Mouse (Mus musculus): ENCODE measurements at regions not wholly inside any gene's neighbourhood (a gene's known extent, or its start where the extent isn't known, plus 50 kb on each side); places are given as distances from the start of the nearest gene placed in this dataset.

DNA sequence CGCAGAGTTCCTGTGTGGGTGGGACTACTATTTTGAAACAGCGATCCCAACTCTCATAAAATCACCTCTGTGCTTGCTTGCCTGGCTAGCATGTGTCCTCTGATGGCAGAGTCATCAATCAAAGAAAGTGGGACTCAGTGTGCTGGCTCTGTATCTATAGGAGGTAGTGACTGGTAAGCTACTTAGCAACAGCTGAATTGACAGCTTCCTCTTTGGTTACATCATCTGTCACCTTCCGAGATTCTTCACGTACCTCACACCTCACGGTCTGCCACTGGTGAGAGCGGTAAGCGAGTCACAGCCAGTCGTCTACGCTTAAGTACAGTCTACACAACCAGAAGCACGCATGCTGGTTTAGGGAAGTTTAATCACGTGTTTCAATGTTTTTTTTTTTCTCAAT lies 159.5 kb downstream of the Gm11077 start:
- no peaks in the 10 kb centered on the region for H3K36me3 ChIP-seq (ENCODE audit: control insufficient read depth, insufficient read depth, low read length, poor library complexity, severe bottlenecking)
- H3K27me3 ChIP-seq (ENCODE audit: control insufficient read depth, insufficient read depth, low read length, poor library complexity, severe bottlenecking) = no peaks in the 10 kb centered on the region
- DNase-seq (ENCODE audit: low read depth, low spot score) = no peak

- Histone ChIP-seq H3K27me3 (ENCODE audit: control insufficient read depth, insufficient read depth, low read length, poor library complexity, severe bottlenecking) (no peaks in the 10 kb centered on the region), H3K36me3 (ENCODE audit: control insufficient read depth, insufficient read depth, low read length, poor library complexity, severe bottlenecking) (no peaks in the 10 kb centered on the region)
- no peak for DNase-seq (ENCODE audit: low read depth, low spot score)
These were observed 161.0 kb downstream of the Gm11077 start for GRCm38 (mm10) chr6:140890060-140890459.

- Histone ChIP-seq H3K27me3 (ENCODE audit: control insufficient read depth, insufficient read depth, low read length, poor library complexity, severe bottlenecking) (no peaks in the 10 kb centered on the region), H3K36me3 (ENCODE audit: control insufficient read depth, insufficient read depth, low read length, poor library complexity, severe bottlenecking) (no peaks in the 10 kb centered on the region)
- DNase-seq (ENCODE audit: low read depth, low spot score) = no peak
These were observed 161.5 kb downstream of the Gm11077 start for GRCm38 (mm10) chr6:140890591-140890990.

- Histone ChIP-seq H3K36me3 (ENCODE audit: control insufficient read depth, insufficient read depth, low read length, poor library complexity, severe bottlenecking) (no peaks in the 10 kb centered on the region), H3K27me3 (ENCODE audit: control insufficient read depth, insufficient read depth, low read length, poor library complexity, severe bottlenecking) (no peaks in the 10 kb centered on the region)
- no peak for DNase-seq (ENCODE audit: low read depth, low spot score)
These were observed 165.4 kb downstream of the Gm11077 start for GRCm38 (mm10) chr6:140894467-140894866.

- Histone ChIP-seq H3K27me3 (ENCODE audit: control insufficient read depth, insufficient read depth, low read length, poor library complexity, severe bottlenecking) (no peaks in the 10 kb centered on the region), H3K36me3 (ENCODE audit: control insufficient read depth, insufficient read depth, low read length, poor library complexity, severe bottlenecking) (no peaks in the 10 kb centered on the region)
- DNase-seq (ENCODE audit: low read depth, low spot score) = no peak
These were observed 166.4 kb downstream of the Gm11077 start for GRCm38 (mm10) chr6:140895441-140895840.

- no peaks in the 10 kb centered on the region for H3K27me3 ChIP-seq (ENCODE audit: control insufficient read depth, insufficient read depth, low read length, poor library complexity, severe bottlenecking)
- H3K36me3 ChIP-seq (ENCODE audit: control insufficient read depth, insufficient read depth, low read length, poor library complexity, severe bottlenecking) = no peaks in the 10 kb centered on the region
- no peak for DNase-seq (ENCODE audit: low read depth, low spot score)
These were observed 168.0 kb downstream of the Gm11077 start for GRCm38 (mm10) chr6:140897111-140897510.

DNA sequence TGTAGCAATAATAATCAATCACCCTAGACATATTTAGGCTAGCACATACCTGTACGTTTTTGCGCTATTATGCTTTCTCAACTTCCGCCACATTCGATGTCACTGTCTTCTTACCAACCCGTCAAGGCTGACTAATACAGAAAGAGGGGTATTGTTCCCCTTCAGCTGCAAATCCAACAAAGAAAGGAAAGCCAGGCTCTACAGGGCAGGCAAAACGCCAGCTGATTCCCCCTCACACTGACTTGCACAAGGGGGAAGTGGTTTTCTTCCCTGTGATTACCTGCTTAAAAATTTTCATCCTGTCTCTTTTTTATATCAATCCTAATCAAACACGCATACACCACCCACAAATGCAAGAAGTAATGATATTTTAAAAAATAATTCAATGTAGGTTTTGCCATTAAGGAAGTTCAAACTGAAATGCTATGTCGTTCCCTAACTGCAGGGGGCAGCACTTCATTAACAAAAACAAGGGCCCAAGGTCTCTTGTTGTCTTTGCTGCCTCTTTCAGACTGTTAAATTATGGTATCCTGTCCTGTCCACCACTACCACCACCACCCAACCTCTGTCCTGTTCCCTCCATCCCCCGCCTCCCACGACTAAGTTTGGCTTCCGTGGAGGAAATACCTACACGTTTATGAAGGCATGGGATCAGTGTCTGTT lies 195.4 kb downstream of the Gm11077 start:
- Histone ChIP-seq H3K27me3 (ENCODE audit: control insufficient read depth, insufficient read depth, low read length, poor library complexity, severe bottlenecking) (no peaks in the 10 kb centered on the region), H3K36me3 (ENCODE audit: control insufficient read depth, insufficient read depth, low read length, poor library complexity, severe bottlenecking) (no peaks in the 10 kb centered on the region)
- DNase-seq (ENCODE audit: low read depth, low spot score) = peak; percentile 2

DNA sequence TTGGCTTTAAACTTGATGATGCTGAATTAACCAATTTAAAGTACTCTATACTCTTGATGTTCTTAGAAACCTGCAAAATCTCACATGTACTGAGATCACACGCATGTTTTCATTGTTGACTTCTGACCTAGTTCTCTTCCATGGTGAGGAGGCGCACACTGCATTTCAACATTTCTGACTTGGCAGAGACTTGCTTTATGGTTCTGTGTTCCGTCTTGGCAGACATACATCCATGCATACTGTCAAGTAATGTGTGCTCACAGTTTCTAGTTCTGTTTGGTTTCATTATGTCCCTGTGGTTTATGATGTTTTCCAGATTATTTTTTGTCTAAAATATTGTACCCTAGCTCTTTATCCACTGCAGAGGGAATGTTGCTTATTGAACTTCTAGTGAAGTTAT lies 198.5 kb downstream of the Gm11077 start:
- H3K27me3 ChIP-seq (ENCODE audit: control insufficient read depth, insufficient read depth, low read length, poor library complexity, severe bottlenecking) = no peaks in the 10 kb centered on the region
- H3K36me3 ChIP-seq (ENCODE audit: control insufficient read depth, insufficient read depth, low read length, poor library complexity, severe bottlenecking) = no peaks in the 10 kb centered on the region
- DNase-seq (ENCODE audit: low read depth, low spot score) = no peak

GRCm38 (mm10) chr6:140934286-140934685 lies 205.2 kb downstream of the Gm11077 start:
- Histone ChIP-seq H3K36me3 (ENCODE audit: control insufficient read depth, insufficient read depth, low read length, poor library complexity, severe bottlenecking) (no peaks in the 10 kb centered on the region), H3K27me3 (ENCODE audit: control insufficient read depth, insufficient read depth, low read length, poor library complexity, severe bottlenecking) (no peaks in the 10 kb centered on the region)
- no peak for DNase-seq (ENCODE audit: low read depth, low spot score)

GRCm38 (mm10) chr6:140938025-140938424 lies 208.9 kb downstream of the Gm11077 start:
- Histone ChIP-seq H3K36me3 (ENCODE audit: control insufficient read depth, insufficient read depth, low read length, poor library complexity, severe bottlenecking) (no peaks in the 10 kb centered on the region), H3K27me3 (ENCODE audit: control insufficient read depth, insufficient read depth, low read length, poor library complexity, severe bottlenecking) (no peaks in the 10 kb centered on the region)
- no peak for DNase-seq (ENCODE audit: low read depth, low spot score)

DNA sequence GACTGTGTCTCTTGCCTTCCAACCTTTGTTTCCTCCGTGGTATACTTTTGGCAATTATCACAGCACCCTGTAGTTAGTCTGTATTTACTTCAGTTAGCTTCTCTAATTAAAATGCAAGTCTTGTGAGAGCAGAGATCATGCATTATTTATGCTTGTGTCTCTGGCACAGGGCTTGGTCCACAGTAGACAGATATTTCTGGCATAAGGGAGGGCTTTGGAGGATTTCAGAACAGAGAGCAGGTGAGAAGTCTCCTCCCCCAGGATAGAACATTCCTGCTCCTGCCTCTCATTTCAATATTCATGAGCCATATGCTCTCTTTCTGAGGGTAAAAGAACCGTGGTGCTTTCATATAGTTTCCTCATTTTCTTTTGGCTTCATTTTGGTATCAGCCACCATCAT lies 217.6 kb downstream of the Gm11077 start:
- no peak for DNase-seq (ENCODE audit: low read depth, low spot score)
- H3K27me3 ChIP-seq (ENCODE audit: control insufficient read depth, insufficient read depth, low read length, poor library complexity, severe bottlenecking) = no peaks in the 10 kb centered on the region
- H3K36me3 ChIP-seq (ENCODE audit: control insufficient read depth, insufficient read depth, low read length, poor library complexity, severe bottlenecking) = no peaks in the 10 kb centered on the region

DNA sequence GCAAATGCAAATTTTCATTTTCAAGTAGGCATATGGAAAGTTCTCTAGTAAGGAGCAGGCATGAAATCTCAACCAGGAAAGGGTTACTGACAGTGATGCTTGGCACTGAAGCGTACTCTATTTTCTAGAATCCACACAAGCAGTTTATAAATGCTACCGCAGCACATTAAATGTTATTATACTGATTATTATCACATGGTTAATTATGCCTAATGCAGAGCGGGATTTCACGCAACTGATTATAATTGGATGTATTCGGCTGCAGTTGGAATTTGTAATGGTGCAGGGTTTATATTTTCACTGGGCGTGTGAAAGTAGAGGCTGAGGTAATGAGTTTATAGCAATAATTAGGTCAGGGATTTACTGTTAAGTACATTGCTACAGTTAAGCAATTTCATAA lies 221.4 kb downstream of the Gm11077 start:
- Histone ChIP-seq H3K27me3 (ENCODE audit: control insufficient read depth, insufficient read depth, low read length, poor library complexity, severe bottlenecking) (no peaks in the 10 kb centered on the region), H3K36me3 (ENCODE audit: control insufficient read depth, insufficient read depth, low read length, poor library complexity, severe bottlenecking) (no peaks in the 10 kb centered on the region)
- no peak for DNase-seq (ENCODE audit: low read depth, low spot score)

DNA sequence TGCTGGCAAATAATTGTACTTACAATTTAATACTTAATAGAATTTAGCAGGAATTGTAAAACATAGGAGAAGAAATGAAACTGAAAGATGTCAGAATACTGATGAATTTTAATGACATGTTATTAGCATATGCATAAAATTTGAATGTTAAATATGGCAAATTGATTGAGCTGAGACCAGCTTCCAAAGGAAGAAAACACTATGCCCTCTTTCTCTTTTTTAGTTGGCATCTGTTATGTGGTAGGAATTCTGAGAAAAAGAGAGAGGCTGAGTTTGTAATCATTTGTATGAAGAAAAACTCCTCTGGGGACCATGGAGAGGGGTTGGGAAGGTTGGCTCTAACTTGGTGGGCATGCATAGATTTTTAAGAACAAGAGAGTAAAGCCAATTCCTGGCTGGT lies 224.2 kb downstream of the Gm11077 start:
- DNase-seq (ENCODE audit: low read depth, low spot score) = no peak
- no peaks in the 10 kb centered on the region for H3K27me3 ChIP-seq (ENCODE audit: control insufficient read depth, insufficient read depth, low read length, poor library complexity, severe bottlenecking)
- no peaks in the 10 kb centered on the region for H3K36me3 ChIP-seq (ENCODE audit: control insufficient read depth, insufficient read depth, low read length, poor library complexity, severe bottlenecking)

DNA sequence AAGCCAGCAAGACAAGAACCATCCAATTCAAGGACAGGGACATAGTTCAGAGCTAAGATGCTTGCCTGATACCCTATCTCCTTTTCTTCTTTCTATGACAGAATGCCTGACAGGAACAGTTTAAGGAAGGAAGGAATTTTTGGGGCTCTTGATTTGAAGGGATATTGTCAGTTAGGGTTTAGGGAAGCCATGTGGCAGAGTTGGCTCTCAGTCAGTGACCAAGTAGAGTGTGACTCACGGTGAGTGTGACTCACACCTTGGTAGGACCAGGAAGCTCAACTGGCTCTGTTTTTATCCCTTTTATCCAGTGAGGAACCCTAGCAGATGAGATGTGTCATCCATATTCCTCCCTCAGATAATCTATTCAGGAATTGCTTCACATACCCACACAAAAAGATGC lies 224.6 kb downstream of the Gm11077 start:
- Histone ChIP-seq H3K27me3 (ENCODE audit: control insufficient read depth, insufficient read depth, low read length, poor library complexity, severe bottlenecking) (no peaks in the 10 kb centered on the region), H3K36me3 (ENCODE audit: control insufficient read depth, insufficient read depth, low read length, poor library complexity, severe bottlenecking) (no peaks in the 10 kb centered on the region)
- DNase-seq (ENCODE audit: low read depth, low spot score) = no peak

DNA sequence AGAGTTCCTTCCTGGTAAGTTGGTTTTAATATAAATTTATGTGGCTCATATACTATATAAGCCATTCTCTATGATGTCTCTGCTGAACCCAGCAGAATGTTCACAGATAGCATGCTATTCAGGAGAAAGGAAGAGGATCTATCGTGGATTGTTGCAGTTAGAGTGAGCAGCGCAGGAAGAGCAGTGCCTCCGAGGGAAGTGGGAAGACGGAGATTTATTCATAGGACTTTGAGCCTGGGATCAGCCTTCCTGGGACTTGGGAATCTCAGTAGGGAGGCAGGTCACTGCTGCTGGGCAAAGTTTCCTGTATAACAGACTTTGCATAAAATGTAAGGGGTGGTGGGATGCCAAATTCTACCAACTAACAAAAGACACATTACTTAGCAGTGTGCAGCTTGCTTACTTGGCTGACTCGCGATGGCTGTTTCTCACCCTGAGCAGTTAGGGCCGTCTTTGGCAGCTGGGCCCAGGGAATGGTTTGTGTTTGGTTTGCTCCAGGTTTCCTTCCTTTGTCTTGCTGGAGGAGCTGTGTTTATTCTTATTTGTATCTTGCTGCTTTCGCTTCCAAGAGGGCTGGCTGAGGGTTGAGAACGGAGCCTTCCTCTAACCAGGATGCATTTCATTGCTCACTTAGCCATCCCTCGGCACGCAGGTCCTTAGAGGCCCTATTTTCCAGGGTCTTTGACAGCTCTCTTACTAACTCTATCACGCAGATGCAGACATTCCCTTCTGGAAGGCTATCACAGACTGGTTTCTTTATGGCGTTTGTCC lies 226.9 kb downstream of the Gm11077 start:
- no peak for DNase-seq (ENCODE audit: low read depth, low spot score)
- no peaks in the 10 kb centered on the region for H3K27me3 ChIP-seq (ENCODE audit: control insufficient read depth, insufficient read depth, low read length, poor library complexity, severe bottlenecking)
- H3K36me3 ChIP-seq (ENCODE audit: control insufficient read depth, insufficient read depth, low read length, poor library complexity, severe bottlenecking) = no peaks in the 10 kb centered on the region

DNA sequence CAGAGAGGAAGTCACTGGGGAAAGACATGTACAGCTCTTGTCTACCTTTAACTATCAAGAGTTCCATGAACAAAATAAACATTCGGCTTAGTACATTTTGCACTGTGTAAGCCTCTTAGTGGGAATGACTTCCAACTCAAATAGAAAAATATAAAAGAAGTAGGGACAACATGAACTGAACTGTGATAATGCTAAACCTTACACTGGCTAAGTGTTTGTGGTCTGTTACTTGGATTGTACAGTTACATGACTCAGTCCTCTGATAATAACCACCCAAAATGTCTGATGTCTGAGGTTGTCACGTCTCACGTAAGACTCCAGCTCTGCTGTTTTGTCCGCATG lies 227.4 kb downstream of the Gm11077 start:
- H3K27me3 ChIP-seq (ENCODE audit: control insufficient read depth, insufficient read depth, low read length, poor library complexity, severe bottlenecking) = no peaks in the 10 kb centered on the region
- no peak for DNase-seq (ENCODE audit: low read depth, low spot score)
- no peaks in the 10 kb centered on the region for H3K36me3 ChIP-seq (ENCODE audit: control insufficient read depth, insufficient read depth, low read length, poor library complexity, severe bottlenecking)

All from splenic B cell, adult 2 months (primary cell).